Mouse (Mus musculus): ENCODE measurements around the gene Psmd14. TPM values are rescaled to one million over a fixed set of nuclear protein-coding genes. Genes with fewer than 3 reads are reported as not detected.

Psmd14 gene
- polyA plus RNA-seq, 1 experiment = 7.8 TPM

DNA sequence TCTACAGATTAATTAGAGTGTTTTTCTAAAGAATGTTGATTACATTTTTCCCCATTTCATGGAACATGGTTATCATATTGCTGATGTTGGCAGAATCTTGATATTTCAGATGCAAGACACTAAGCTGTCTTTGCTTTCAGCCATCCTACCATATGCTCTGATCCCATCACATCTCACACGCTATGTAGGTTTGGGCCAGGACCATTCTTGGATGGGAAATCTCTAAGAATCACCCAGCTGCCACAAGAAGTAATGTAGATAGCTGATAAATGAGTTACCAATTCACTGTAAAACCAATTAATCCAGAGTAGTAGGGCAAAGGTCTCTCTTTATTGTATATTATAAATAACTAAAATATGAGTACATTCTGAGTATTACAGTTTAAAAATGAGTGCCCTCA lies 86.6 kb downstream of the Psmd14 start:
- H3K36me3 ChIP-seq (ENCODE audit: control insufficient read depth, insufficient read depth, low read length) = peaks cover 3% of the 10 kb centered on the region
- no peaks in the 10 kb centered on the region for H3K4me1 ChIP-seq (ENCODE audit: control insufficient read depth, insufficient read depth, insufficient read length)
- no peak overlapping the region for H3K27ac ChIP-seq (ENCODE audit: insufficient read depth, low read length)
- TF ChIP-seq CTCF (IDR thresholded peaks at IDR 0.05; ENCODE audit: extremely low read depth, insufficient read depth, insufficient read length, insufficient replicate concordance) (no peak), POLR2A (IDR thresholded peaks at IDR 0.05; ENCODE audit: low read depth, low read length) (no peak)
- WGBS = 93% methylated on average over 1 of the region's 1 CpGs
- no peak overlapping the region for H3K4me3 ChIP-seq (ENCODE audit: extremely low read depth, insufficient read depth, insufficient read length)
- no peak for DNase-seq (ENCODE audit: low read depth in 1 of 2, low spot score in 2 of 2)
- H3K27me3 ChIP-seq (ENCODE audit: control insufficient read depth, insufficient read depth, low read length) = peaks cover 2% of the 10 kb centered on the region; the same call in 1 of the 2 replicates

- peaks cover 17% of the 10 kb centered on the region for H3K4me1 ChIP-seq (ENCODE audit: control insufficient read depth, insufficient read depth, insufficient read length)
- TF ChIP-seq CTCF (IDR thresholded peaks at IDR 0.05; ENCODE audit: extremely low read depth, insufficient read depth, insufficient read length, insufficient replicate concordance) (no peak), POLR2A (IDR thresholded peaks at IDR 0.05; ENCODE audit: low read depth, low read length) (no peak)
- H3K27ac ChIP-seq (ENCODE audit: insufficient read depth, low read length) = no peak within 1 kb of the TSS
- WGBS = 46% methylated on average over 11 of the region's 11 CpGs
- H3K4me3 ChIP-seq (ENCODE audit: extremely low read depth, insufficient read depth, insufficient read length) = no peak within 1 kb of the TSS
- H3K36me3 ChIP-seq (ENCODE audit: control insufficient read depth, insufficient read depth, low read length) = no peaks in the 10 kb centered on the region; the same call in 1 of the 2 replicates
- no peak for DNase-seq (ENCODE audit: low read depth in 1 of 2, low spot score in 2 of 2)
- peaks cover 25% of the 10 kb centered on the region for H3K27me3 ChIP-seq (ENCODE audit: control insufficient read depth, insufficient read depth, low read length)
Measured at GRCm38 (mm10) chr2:61802656-61803251, 91.3 kb downstream of the Psmd14 start, which contains the start of gene Tbr1. Gene Tbr1 (plus strand): TSS chr2:61802930.

GRCm38 (mm10) chr2:61803443-61804367 lies 92.2 kb downstream of the Psmd14 start:
- TF ChIP-seq CTCF (IDR thresholded peaks at IDR 0.05; ENCODE audit: extremely low read depth, insufficient read depth, insufficient read length, insufficient replicate concordance) = no peak
- no peak for TF ChIP-seq POLR2A (IDR thresholded peaks at IDR 0.05; ENCODE audit: low read depth, low read length)
- Histone ChIP-seq H3K27ac (ENCODE audit: insufficient read depth, low read length) (no peak overlapping the region), H3K4me3 (ENCODE audit: extremely low read depth, insufficient read depth, insufficient read length) (no peak overlapping the region), H3K36me3 (ENCODE audit: control insufficient read depth, insufficient read depth, low read length) (no peaks in the 10 kb centered on the region; the same call in 1 of the 2 replicates), H3K4me1 (ENCODE audit: control insufficient read depth, insufficient read depth, insufficient read length) (peaks cover 17% of the 10 kb centered on the region), H3K27me3 (ENCODE audit: control insufficient read depth, insufficient read depth, low read length) (peaks cover 25% of the 10 kb centered on the region)
- WGBS = 7% methylated on average over 29 of the region's 29 CpGs
- DNase-seq (ENCODE audit: low read depth in 1 of 2, low spot score in 2 of 2) = no peak

DNA sequence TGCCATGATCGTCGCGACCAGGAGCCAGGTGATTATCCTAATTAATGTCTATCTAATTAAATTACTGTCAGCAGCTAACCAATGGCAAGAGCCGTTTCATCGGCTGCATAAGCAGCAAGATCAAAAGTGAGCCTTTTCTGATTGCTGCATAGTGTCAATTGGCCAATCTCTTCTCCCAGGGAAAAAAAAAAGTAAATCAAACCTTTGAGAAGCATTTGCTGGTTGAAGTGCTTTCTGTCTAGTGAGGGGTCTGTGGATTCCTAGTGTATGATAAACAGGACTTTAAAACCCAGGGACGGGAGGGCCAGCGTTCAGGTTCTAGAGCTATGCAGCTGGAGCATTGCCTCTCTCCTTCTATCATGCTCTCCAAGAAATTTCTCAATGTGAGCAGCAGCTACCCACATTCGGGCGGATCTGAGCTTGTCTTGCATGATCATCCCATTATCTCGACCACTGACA lies 92.9 kb downstream of the Psmd14 start:
- TF ChIP-seq CTCF (IDR thresholded peaks at IDR 0.05; ENCODE audit: extremely low read depth, insufficient read depth, insufficient read length, insufficient replicate concordance) (no peak), POLR2A (IDR thresholded peaks at IDR 0.05; ENCODE audit: low read depth, low read length) (no peak)
- DNase-seq (ENCODE audit: low read depth in 1 of 2, low spot score in 2 of 2) = no peak
- Histone ChIP-seq H3K4me1 (ENCODE audit: control insufficient read depth, insufficient read depth, insufficient read length) (peaks cover 17% of the 10 kb centered on the region), H3K27ac (ENCODE audit: insufficient read depth, low read length) (no peak overlapping the region), H3K4me3 (ENCODE audit: extremely low read depth, insufficient read depth, insufficient read length) (no peak overlapping the region), H3K27me3 (ENCODE audit: control insufficient read depth, insufficient read depth, low read length) (peaks cover 29% of the 10 kb centered on the region), H3K36me3 (ENCODE audit: control insufficient read depth, insufficient read depth, low read length) (no peaks in the 10 kb centered on the region; the same call in 1 of the 2 replicates)
- 6% methylated on average over 10 of the region's 10 CpGs for WGBS

DNA sequence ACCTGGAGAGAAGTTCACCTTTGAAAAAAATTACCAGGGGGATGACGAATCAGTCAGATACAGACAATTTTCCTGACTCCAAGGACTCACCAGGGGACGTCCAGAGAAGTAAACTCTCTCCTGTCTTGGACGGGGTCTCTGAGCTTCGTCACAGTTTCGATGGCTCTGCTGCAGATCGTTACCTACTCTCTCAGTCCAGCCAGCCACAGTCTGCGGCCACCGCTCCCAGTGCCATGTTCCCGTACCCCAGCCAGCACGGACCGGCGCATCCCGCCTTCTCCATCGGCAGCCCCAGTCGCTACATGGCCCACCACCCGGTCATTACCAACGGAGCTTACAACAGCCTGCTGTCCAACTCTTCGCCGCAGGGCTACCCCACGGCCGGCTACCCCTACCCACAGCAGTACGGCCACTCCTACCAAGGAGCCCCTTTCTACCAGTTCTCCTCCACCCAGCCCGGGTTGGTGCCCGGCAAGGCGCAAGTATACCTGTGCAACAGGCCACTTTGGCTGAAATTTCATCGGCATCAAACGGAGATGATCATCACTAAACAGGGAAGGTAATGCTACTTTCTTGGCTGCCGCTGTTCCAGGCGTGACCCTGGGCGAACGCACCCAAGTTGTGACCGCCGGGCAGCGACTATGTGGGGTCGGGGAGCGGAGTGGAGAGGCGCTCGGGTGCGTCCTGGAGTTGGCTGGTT lies 93.5 kb downstream of the Psmd14 start:
- DNase-seq (ENCODE audit: low read depth in 1 of 2, low spot score in 2 of 2) = no peak
- Histone ChIP-seq H3K36me3 (ENCODE audit: control insufficient read depth, insufficient read depth, low read length) (no peaks in the 10 kb centered on the region; the same call in 1 of the 2 replicates), H3K27me3 (ENCODE audit: control insufficient read depth, insufficient read depth, low read length) (peaks cover 32% of the 10 kb centered on the region), H3K27ac (ENCODE audit: insufficient read depth, low read length) (no peak overlapping the region), H3K4me3 (ENCODE audit: extremely low read depth, insufficient read depth, insufficient read length) (peak overlapping the region; percentile 28; the same call in 1 of the 2 replicates), H3K4me1 (ENCODE audit: control insufficient read depth, insufficient read depth, insufficient read length) (peaks cover 17% of the 10 kb centered on the region)
- 6% methylated on average over 39 of the region's 39 CpGs for WGBS
- TF ChIP-seq POLR2A (IDR thresholded peaks at IDR 0.05; ENCODE audit: low read depth, low read length) = no peak
- TF ChIP-seq CTCF (IDR thresholded peaks at IDR 0.05; ENCODE audit: extremely low read depth, insufficient read depth, insufficient read length, insufficient replicate concordance) = no peak

DNA sequence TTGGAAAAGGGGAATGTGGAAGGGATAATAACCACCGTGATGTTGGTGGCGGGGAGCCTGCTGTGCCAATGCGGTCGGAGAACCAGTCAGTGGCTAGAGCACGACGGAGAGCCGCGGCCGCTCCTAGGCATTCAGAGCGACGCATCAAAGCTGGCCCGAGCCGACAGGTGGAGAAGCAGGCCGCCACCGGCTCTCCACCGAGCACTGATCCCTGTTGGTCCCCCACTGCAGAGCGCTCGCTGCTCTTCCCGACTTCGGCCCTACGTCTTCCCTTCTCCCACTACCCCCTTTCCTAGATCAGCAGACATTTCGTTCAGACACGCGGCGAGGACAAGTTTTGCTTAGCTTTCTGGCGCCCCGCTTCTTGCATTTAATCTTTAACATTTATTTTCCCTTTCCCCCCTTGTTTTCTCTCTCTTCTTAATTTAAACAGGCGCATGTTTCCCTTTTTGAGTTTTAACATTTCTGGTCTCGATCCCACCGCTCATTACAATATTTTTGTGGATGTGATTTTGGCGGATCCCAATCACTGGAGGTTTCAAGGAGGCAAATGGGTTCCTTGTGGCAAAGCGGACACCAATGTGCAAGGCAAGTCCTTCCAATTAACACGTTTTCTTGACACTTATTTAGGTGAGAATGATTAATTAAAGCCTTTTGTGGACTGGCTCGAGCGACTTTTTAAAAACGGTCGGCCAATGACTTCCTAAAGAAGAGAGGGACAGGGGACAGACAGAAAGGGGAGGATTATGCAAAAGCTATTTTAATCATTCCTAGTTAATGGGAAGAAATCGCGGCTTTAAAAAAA lies 94.2 kb downstream of the Psmd14 start:
- peak overlapping the region; percentile 28 for H3K4me3 ChIP-seq (ENCODE audit: extremely low read depth, insufficient read depth, insufficient read length)
- H3K4me1 ChIP-seq (ENCODE audit: control insufficient read depth, insufficient read depth, insufficient read length) = peaks cover 17% of the 10 kb centered on the region
- no peak for DNase-seq (ENCODE audit: low read depth in 1 of 2, low spot score in 2 of 2)
- no peaks in the 10 kb centered on the region for H3K36me3 ChIP-seq (ENCODE audit: control insufficient read depth, insufficient read depth, low read length)
- TF ChIP-seq CTCF (IDR thresholded peaks at IDR 0.05; ENCODE audit: extremely low read depth, insufficient read depth, insufficient read length, insufficient replicate concordance) (no peak), POLR2A (IDR thresholded peaks at IDR 0.05; ENCODE audit: low read depth, low read length) (no peak)
- 3% methylated on average over 39 of the region's 39 CpGs for WGBS
- peaks cover 38% of the 10 kb centered on the region for H3K27me3 ChIP-seq (ENCODE audit: control insufficient read depth, insufficient read depth, low read length)
- no peak overlapping the region for H3K27ac ChIP-seq (ENCODE audit: insufficient read depth, low read length)

Measured in spleen, adult 2 months (tissue).